Mouse (Mus musculus): Measurements from ENCODE around the gene Olfr553. TPM values are rescaled to one million over a fixed set of nuclear protein-coding genes. Genes with fewer than 3 reads are reported as not detected.

Olfr553 gene
- polyA plus RNA-seq, 1 experiment from 2014 or later = not detected

- Histone ChIP-seq H3K9me3 (no peaks in the 10 kb centered on the region), H3K36me3 (no peaks in the 10 kb centered on the region), H3K27ac (replicated peaks) (no peak overlapping the region), H3K4me1 (replicated peaks) (no peaks in the 10 kb centered on the region), H3K27me3 (no peaks in the 10 kb centered on the region), H3K4me2 (no peak overlapping the region), H3K4me3 (no peak overlapping the region), H3K9ac (no peak overlapping the region)
- 70% methylated on average over 3 of the region's 3 CpGs for WGBS
- ATAC-seq (ENCODE audit: low FRiP score, low read depth) = no peak
Observed at GRCm38 (mm10) chr7:102573174-102573830, 44.7 kb downstream of the Olfr553 start.

GRCm38 (mm10) chr7:102571142-102571541, 46.9 kb downstream of the Olfr553 start, which contains the start of gene Olfr550:
Olfr550 (plus strand) TSS chr7:102571442.
- no peak within 1 kb of the TSS for H3K4me2 ChIP-seq
- no peak within 1 kb of the TSS for H3K4me3 ChIP-seq
- no peaks in the 10 kb centered on the region for H3K4me1 ChIP-seq (replicated peaks)
- no peak within 1 kb of the TSS for H3K27ac ChIP-seq (replicated peaks)
- no peak for ATAC-seq (ENCODE audit: low FRiP score, low read depth)
- WGBS = 94% methylated on average over 8 of the region's 8 CpGs
- H3K9ac ChIP-seq = no peak within 1 kb of the TSS
- H3K9me3 ChIP-seq = no peaks in the 10 kb centered on the region
- H3K27me3 ChIP-seq = no peaks in the 10 kb centered on the region
- H3K36me3 ChIP-seq = no peaks in the 10 kb centered on the region

GRCm38 (mm10) chr7:102566219-102566618, 51.8 kb downstream of the Olfr553 start:
- no peak overlapping the region for H3K4me3 ChIP-seq
- ATAC-seq (ENCODE audit: low FRiP score, low read depth) = no peak
- whole genome bisulfite sequencing = 92% methylated on average over 4 of the region's 4 CpGs

GRCm38 (mm10) chr7:102564999-102565997, 52.7 kb downstream of the Olfr553 start, which contains the start of gene Trim21:
Trim21 (minus strand) TSS chr7:102565486.
- 21% methylated on average over 10 of the region's 10 CpGs for WGBS
- Histone ChIP-seq H3K4me1 (replicated peaks) (no peaks in the 10 kb centered on the region), H3K27me3 (no peaks in the 10 kb centered on the region), H3K27ac (replicated peaks) (no peak within 1 kb of the TSS), H3K9me3 (no peaks in the 10 kb centered on the region), H3K36me3 (no peaks in the 10 kb centered on the region), H3K4me2 (peak within 1 kb of the TSS; percentile 37), H3K9ac (peak within 1 kb of the TSS; percentile 14; the same call in 1 of the 2 replicates), H3K4me3 (peak within 1 kb of the TSS; percentile 30)
- peak; percentile 79; the same call in 1 of the 2 replicates for ATAC-seq (ENCODE audit: low FRiP score, low read depth)

More at GRCm38 (mm10) chr7:102566219-102566618, 51.8 kb downstream of the Olfr553 start:
- H3K27ac ChIP-seq (replicated peaks) = no peak overlapping the region
- no peak overlapping the region for H3K9ac ChIP-seq
- no peak overlapping the region for H3K4me2 ChIP-seq
- no peaks in the 10 kb centered on the region for H3K27me3 ChIP-seq
- no peaks in the 10 kb centered on the region for H3K4me1 ChIP-seq (replicated peaks)
- no peaks in the 10 kb centered on the region for H3K36me3 ChIP-seq
- no peaks in the 10 kb centered on the region for H3K9me3 ChIP-seq

Other genes with a start within 250 kb of the Olfr553 start
- gene Rrm1, start 176.5 kb downstream of the Olfr553 start, polyA plus RNA-seq (2015; fragmentation: Nextera tagmentation; extraction: Ambion mirVana) = 51.4 and 61.4 TPM in 2 replicates
- 0.34 and 0.52 TPM in 2 replicates for gene Olfr543, start 136.5 kb downstream of the Olfr553 start, polyA plus RNA-seq (2015; fragmentation: Nextera tagmentation; extraction: Ambion mirVana)
- gene Olfr544, start 129.9 kb downstream of the Olfr553 start, polyA plus RNA-seq (2015; fragmentation: Nextera tagmentation; extraction: Ambion mirVana) = 0.16 and 0.18 TPM in 2 replicates
- 0.13 and 0.25 TPM in 2 replicates for gene Olfr545, start 118.6 kb downstream of the Olfr553 start, polyA plus RNA-seq (2015; fragmentation: Nextera tagmentation; extraction: Ambion mirVana)
- not detected in 2 replicates for gene Olfr547, start 83.5 kb downstream of the Olfr553 start, polyA plus RNA-seq (2015; fragmentation: Nextera tagmentation; extraction: Ambion mirVana)
- not detected in 2 replicates for gene Olfr548-ps1, start 77.3 kb downstream of the Olfr553 start, polyA plus RNA-seq (2015; fragmentation: Nextera tagmentation; extraction: Ambion mirVana)
- not detected in 2 replicates for gene Olfr549, start 68.3 kb downstream of the Olfr553 start, polyA plus RNA-seq (2015; fragmentation: Nextera tagmentation; extraction: Ambion mirVana)
- 0.25 and 0.26 TPM in 2 replicates for gene Trim21, start 52.7 kb downstream of the Olfr553 start, polyA plus RNA-seq (2015; fragmentation: Nextera tagmentation; extraction: Ambion mirVana)
- gene Olfr550, start 46.8 kb downstream of the Olfr553 start, polyA plus RNA-seq (2015; fragmentation: Nextera tagmentation; extraction: Ambion mirVana) = not detected in 2 replicates
- not detected in 2 replicates for gene Olfr551, start 26.3 kb downstream of the Olfr553 start, polyA plus RNA-seq (2015; fragmentation: Nextera tagmentation; extraction: Ambion mirVana)
- gene Olfr552, start 20.4 kb downstream of the Olfr553 start, polyA plus RNA-seq (2015; fragmentation: Nextera tagmentation; extraction: Ambion mirVana) = 0.04 TPM in 1 of 2 replicates, not detected in the other
- not detected in 2 replicates for gene Olfr554, start 20.2 kb upstream of the Olfr553 start, polyA plus RNA-seq (2015; fragmentation: Nextera tagmentation; extraction: Ambion mirVana)
- gene Olfr555, start 40.6 kb upstream of the Olfr553 start, polyA plus RNA-seq (2015; fragmentation: Nextera tagmentation; extraction: Ambion mirVana) = not detected in 2 replicates
- not detected in 2 replicates for gene Olfr556, start 46.7 kb upstream of the Olfr553 start, polyA plus RNA-seq (2015; fragmentation: Nextera tagmentation; extraction: Ambion mirVana)
- 6.5 and 7.0 TPM in 2 replicates for gene Trim68, start 69.1 kb upstream of the Olfr553 start, polyA plus RNA-seq (2015; fragmentation: Nextera tagmentation; extraction: Ambion mirVana)
- gene Olfr557, start 77.7 kb upstream of the Olfr553 start, polyA plus RNA-seq (2015; fragmentation: Nextera tagmentation; extraction: Ambion mirVana) = not detected in 2 replicates
- 0.13 and 0.14 TPM in 2 replicates for gene Olfr558, start 84.0 kb upstream of the Olfr553 start, polyA plus RNA-seq (2015; fragmentation: Nextera tagmentation; extraction: Ambion mirVana)
- gene Olfr33, start 100.9 kb upstream of the Olfr553 start, polyA plus RNA-seq (2015; fragmentation: Nextera tagmentation; extraction: Ambion mirVana) = not detected in 2 replicates
- gene Olfr559, start 109.3 kb upstream of the Olfr553 start, polyA plus RNA-seq (2015; fragmentation: Nextera tagmentation; extraction: Ambion mirVana) = not detected in 2 replicates
- gene Olfr560, start 141.1 kb upstream of the Olfr553 start, polyA plus RNA-seq (2015; fragmentation: Nextera tagmentation; extraction: Ambion mirVana) = not detected in 2 replicates
- gene Olfr78, start 141.3 kb upstream of the Olfr553 start, polyA plus RNA-seq (2015; fragmentation: Nextera tagmentation; extraction: Ambion mirVana) = 0.12 TPM in 1 of 2 replicates, not detected in the other
- not detected in 2 replicates for gene Olfr561, start 153.0 kb upstream of the Olfr553 start, polyA plus RNA-seq (2015; fragmentation: Nextera tagmentation; extraction: Ambion mirVana)
- gene Olfr564, start 185.3 kb upstream of the Olfr553 start, polyA plus RNA-seq (2015; fragmentation: Nextera tagmentation; extraction: Ambion mirVana) = not detected in 2 replicates
- gene Olfr566, start 240.5 kb upstream of the Olfr553 start, polyA plus RNA-seq (2015; fragmentation: Nextera tagmentation; extraction: Ambion mirVana) = not detected in 2 replicates

All from hindbrain, embryonic 15.5 days (tissue).